Mouse (Mus musculus) CH12.LX (cell line): ENCODE measurements around the gene Brip1.

Experiments used
- CHD2 ChIP-seq: IDR thresholded peaks from 2 replicates; pipeline ENCODE4 v1.6.1; 2011; ENCODE audit warnings: low read length, improper control_type of control experiment
- CTCF ChIP-seq, 2 experiments: IDR thresholded peaks in 1 of 2; conservative IDR thresholded peaks in 1 of 2; 2 replicates each; pipeline ENCODE4 v1.5.1; 2011 to 2012; ENCODE audit warnings: low read depth in 2 of 2, low read length in 2 of 2, improper control_type of control experiment in 1 of 2, inconsistent platforms in 1 of 2, mild to moderate bottlenecking in 1 of 2, moderate library complexity in 1 of 2
- ETS1 ChIP-seq: conservative IDR thresholded peaks from 2 replicates; pipeline ENCODE4 v1.6.1; 2012; ENCODE audit warnings: low read depth, mild to moderate bottlenecking, inconsistent platforms, low read length, improper control_type of control experiment, moderate library complexity
- HCFC1 ChIP-seq: IDR thresholded peaks from 2 replicates; pipeline ENCODE4 v1.6.1; 2012; ENCODE audit warnings: low read depth, mild to moderate bottlenecking, inconsistent platforms, low read length, improper control_type of control experiment
- JUN ChIP-seq: IDR thresholded peaks from 2 replicates; pipeline ENCODE4 v1.6.1; 2011; ENCODE audit warnings: low read depth, mild to moderate bottlenecking, low read length, improper control_type of control experiment, moderate library complexity; ENCODE audit not compliant: insufficient read depth
- MEF2A ChIP-seq: IDR thresholded peaks from 2 replicates; pipeline ENCODE4 v1.6.1; 2014; ENCODE audit warnings: low read depth, mild to moderate bottlenecking, inconsistent platforms, low read length, improper control_type of control experiment, borderline replicate concordance
- POLR2A ChIP-seq: IDR thresholded peaks from 2 replicates; pipeline ENCODE4 v1.6.1; 2011; ENCODE audit warnings: low read depth, mild to moderate bottlenecking, improper control_type of control experiment, low read length
- POLR2AphosphoS2 ChIP-seq: IDR thresholded peaks from 2 replicates; pipeline ENCODE4 v1.6.1; 2011; ENCODE audit warnings: low read depth, low read length, improper control_type of control experiment
- TCF12 ChIP-seq: IDR thresholded peaks from 2 replicates; pipeline ENCODE4 v1.6.1; 2014; ENCODE audit warnings: low read depth, mild to moderate bottlenecking, inconsistent platforms, low read length, improper control_type of control experiment

GRCm38 (mm10) chr11:86175833-86176232 lies 25.2 kb downstream of the Brip1 start:
- TF ChIP-seq CHD2 (no peak), JUN (no peak), TCF12 (no peak), POLR2A (no peak), CTCF (conservative IDR thresholded peaks at IDR 0.05 in 1 of 2, IDR thresholded peaks at IDR 0.05 in 1 of 2; ENCODE audit: low read depth in 2 of 2, low read length in 2 of 2) (no peak), MEF2A (no peak), ETS1 (no peak), HCFC1 (no peak), POLR2AphosphoS2 (no peak)
